Mouse (Mus musculus) myocyte (in vitro differentiated cells): ENCODE data around the gene Gm13287. TPM values are rescaled to one million over a fixed set of nuclear protein-coding genes. Genes with fewer than 3 reads are reported as not detected.
"Not testable (repeated sequence)": the region's sequence is repeated elsewhere in the genome, so short reads cannot be mapped to it uniquely, and the experiment has no call there.

Source experiments
- H3K27me3 ChIP-seq: one replicate; pipeline ENCODE4 v1.6.1; 2011; ENCODE audit not compliant: control insufficient read depth, insufficient read depth, insufficient read length
- H3K36me3 ChIP-seq: one replicate; pipeline ENCODE4 v1.6.1; 2011; ENCODE audit not compliant: control insufficient read depth, insufficient read depth
- H3K4me2 ChIP-seq: one replicate; pipeline ENCODE4 v1.6.1; 2011; ENCODE audit warnings: low read depth, control low read depth
- H3K4me3 ChIP-seq: one replicate; pipeline ENCODE4 v1.5.1; 2011; ENCODE audit warnings: mild to moderate bottlenecking, control low read depth, moderate library complexity
- H3K79me2 ChIP-seq: one replicate; pipeline ENCODE4 v1.6.1; 2011; ENCODE audit not compliant: control insufficient read depth, insufficient read depth
- H3ac ChIP-seq: one replicate; pipeline ENCODE4 v1.6.1; 2011; ENCODE audit not compliant: control insufficient read depth, insufficient read length
- polyA plus RNA-seq: library from polyadenylated mRNA; unstranded; fragments of >200 nt; fragmentation: generic; extraction: Trizol; gene quantifications from one replicate; pipeline ENCODE4 v1.2.1, GENCODE M21; 2012; ENCODE audit warnings: missing spikeins

The Gm13287 gene
- polyA plus RNA-seq: 0.35 TPM

DNA sequence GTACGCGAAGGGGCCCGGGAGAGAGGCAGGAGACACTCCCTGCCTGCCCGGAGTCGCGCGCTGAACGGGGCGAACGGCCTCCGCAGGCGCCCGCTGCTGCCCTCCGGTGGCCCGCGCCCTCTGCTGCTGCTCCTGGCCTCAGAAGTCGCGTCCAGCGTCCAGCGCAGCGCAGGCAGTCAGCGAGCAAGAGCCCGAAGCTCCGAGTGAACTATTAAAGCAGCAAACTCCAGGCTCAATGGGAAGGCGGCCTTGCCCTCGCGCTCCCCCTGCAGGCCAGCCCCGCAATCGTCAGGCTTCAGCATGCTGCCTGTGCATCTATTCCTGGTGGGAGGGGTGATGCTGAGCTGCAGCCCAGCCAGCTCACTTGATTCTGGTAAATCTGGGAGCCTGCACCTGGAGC lies at the start of gene Gm13287:
Gene Gm13287, plus strand, starts transcription at position 301 of the 400 bp plus-strand sequence.
- not testable (repeated sequence) for H3K4me3 ChIP-seq, H3K79me2 ChIP-seq, H3K4me2 ChIP-seq, H3ac ChIP-seq, H3K36me3 ChIP-seq, H3K27me3 ChIP-seq

DNA sequence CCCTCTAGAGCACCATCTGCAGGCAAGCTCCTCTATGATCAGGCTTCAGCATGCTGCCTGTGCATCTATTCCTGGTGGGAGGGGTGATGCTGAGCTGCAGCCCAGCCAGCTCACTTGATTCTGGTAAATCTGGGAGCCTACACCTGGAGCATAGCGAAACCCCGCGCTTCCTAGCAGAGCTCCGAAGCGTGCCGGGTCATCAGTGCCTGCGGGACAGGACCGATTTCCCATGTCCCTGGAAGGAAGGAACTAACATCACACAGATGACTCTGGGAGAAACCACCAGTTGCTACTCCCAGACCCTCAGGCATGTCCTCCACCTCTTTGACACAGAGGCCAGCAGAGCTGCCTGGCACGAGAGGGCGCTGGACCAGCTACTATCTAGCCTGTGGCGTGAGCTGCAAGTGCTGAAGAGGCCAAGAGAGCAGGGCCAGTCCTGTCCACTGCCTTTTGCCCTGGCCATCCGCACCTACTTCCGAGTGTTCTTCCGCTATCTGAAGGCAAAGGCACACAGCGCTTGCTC lies 48.2 kb upstream of the Gm13287 start, which contains the start of gene Gm13271:
Gene Gm13271, plus strand, starts transcription at position 51 of the 523 bp plus-strand sequence.
- H3K36me3 ChIP-seq, H3K4me2 ChIP-seq, H3K4me3 ChIP-seq, H3K27me3 ChIP-seq, H3ac ChIP-seq, H3K79me2 ChIP-seq: not testable (repeated sequence)

DNA sequence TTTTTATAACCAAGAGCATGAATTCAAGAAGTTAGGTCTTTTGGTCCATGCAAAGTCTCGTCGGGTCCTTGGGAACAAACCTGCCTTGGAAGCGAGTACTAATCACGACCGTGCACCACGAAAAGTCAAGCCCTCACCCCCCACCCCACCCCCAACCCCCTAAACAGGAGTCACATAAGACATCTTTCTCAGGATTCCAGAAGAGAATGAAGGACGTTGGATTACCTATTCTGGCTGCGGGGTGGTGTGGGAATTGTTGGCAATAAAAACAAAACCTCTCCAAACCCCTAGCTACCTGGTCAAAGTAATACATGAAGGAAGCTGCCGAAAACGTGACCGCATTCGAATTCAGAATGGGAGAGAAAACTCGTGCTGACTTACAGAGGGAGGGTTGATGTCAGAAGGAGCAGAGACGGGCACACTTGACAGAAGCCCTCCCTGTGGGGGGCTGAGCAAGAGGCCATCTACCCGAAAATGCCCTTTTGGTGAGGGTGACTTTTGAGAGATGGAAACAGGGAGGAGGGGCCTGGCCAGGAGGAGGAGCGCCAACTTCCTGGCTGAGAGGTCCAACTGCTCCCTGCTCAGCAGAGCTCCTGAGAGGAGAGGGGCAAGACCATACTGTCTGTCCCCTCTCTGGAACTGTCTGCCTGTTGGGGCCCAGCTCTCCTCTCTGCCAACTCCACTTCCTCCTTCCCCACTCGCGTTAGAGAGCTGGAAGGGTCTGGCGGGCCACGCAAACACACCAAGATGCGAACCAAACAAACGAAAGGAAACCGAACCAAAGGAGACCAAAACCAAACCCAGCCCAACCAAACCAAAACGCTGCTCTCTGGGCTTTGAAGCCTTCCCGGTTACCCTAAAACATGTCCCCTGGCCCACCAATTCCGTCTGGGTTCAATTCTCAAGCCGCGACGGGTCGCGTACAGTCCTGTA lies 46.2 kb upstream of the Gm13287 start:
- not testable (repeated sequence) for H3K4me3 ChIP-seq, H3K36me3 ChIP-seq, H3K27me3 ChIP-seq, H3ac ChIP-seq, H3K79me2 ChIP-seq
- H3K4me2 ChIP-seq: peak overlapping the region; percentile 55

DNA sequence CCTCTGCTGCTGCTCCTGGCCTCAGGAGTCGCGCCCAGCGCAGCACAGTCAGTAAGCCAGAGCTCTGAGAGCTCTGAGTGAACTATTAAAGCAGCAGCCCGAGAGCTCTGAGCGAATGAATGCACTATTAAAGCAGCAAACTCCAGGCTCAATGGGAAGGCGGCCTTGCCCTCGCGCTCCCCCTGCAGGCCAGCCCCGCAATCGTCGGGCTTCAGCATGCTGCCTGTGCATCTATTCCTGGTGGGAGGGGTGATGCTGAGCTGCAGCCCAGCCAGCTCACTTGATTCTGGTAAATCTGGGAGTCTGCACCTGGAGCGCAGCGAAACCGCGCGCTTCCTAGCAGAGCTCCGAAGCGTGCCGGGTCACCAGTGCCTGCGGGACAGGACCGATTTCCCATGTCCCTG lies 45.4 kb upstream of the Gm13287 start:
- H3K4me3 ChIP-seq, H3K36me3 ChIP-seq, H3K4me2 ChIP-seq, H3K27me3 ChIP-seq, H3ac ChIP-seq, H3K79me2 ChIP-seq: not testable (repeated sequence)

DNA sequence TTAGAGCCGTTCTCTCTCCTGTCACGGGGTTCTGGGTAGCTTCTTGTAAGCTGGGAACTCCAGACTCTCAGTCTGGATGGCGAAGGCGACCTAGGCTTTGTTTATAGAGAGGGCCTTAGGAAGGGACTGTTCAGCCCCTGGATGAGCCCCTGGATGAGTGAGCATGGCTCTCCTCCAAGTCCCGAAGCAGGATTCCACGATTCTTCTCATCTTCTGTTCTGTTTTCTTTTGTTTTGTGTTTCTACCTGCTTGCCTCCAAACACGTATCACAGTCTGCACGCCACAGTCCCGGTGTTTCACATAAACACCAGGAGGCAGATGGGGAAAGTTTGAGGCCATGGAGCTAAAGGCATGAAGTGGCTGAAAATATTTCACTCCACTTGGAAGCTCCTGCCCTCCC lies 44.3 kb upstream of the Gm13287 start:
- not testable (repeated sequence) for H3ac ChIP-seq, H3K4me2 ChIP-seq, H3K4me3 ChIP-seq, H3K27me3 ChIP-seq, H3K79me2 ChIP-seq, H3K36me3 ChIP-seq

DNA sequence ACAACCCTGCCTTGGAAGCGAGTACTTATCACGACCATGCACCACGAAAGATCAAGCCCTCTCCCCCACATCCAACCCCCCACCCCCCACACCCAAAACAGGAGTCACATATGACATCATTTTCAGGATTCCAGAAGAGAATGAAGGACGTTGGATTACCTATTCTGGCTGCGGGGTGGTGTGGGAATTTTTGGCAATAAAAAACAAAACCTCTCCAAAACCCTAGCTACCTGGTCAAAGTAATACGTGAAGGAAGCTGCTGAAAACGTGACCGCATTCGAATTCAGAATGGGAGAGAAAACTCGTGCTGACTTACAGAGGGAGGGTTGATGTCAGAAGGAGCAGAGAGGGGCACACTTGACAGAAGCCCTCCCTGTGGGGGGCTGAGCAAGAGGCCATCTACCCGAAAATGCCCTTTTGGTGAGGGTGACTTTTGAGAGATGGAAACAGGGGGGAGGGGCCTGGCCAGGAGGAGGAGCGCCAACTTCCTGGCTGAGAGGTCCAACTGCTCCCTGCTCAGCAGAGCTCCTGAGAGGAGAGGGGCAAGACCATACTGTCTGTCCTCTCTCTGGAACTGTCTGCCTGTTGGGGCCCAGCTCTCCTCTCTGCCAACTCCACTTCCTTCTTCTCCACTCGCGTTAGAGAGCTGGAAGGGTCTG lies 43.3 kb upstream of the Gm13287 start, which contains the start of gene Gm13283:
Gene Gm13283, plus strand, starts transcription at position 510 of the 659 bp plus-strand sequence.
- not testable (repeated sequence) for H3K36me3 ChIP-seq, H3K79me2 ChIP-seq, H3K27me3 ChIP-seq, H3K4me3 ChIP-seq, H3ac ChIP-seq
- peak within 1 kb of the TSS; percentile 47 for H3K4me2 ChIP-seq

DNA sequence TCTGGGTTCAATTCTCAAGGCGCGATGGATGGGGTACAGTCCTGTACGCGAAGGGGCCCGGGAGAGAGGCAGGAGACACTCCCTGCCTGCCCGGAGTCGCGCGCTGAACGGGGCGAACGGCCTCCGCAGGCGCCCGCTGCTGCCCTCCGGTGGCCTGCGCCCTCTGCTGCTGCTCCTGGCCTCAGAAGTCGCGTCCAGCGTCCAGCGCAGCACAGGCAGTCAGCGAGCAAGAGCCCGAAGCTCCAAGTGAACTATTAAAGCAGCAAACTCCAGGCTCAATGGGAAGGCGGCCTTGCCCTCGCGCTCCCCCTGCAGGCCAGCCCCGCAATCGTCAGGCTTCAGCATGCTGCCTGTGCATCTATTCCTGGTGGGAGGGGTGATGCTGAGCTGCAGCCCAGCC lies 42.6 kb upstream of the Gm13287 start:
- not testable (repeated sequence) for H3K36me3 ChIP-seq, H3ac ChIP-seq, H3K4me3 ChIP-seq, H3K27me3 ChIP-seq, H3K79me2 ChIP-seq, H3K4me2 ChIP-seq

DNA sequence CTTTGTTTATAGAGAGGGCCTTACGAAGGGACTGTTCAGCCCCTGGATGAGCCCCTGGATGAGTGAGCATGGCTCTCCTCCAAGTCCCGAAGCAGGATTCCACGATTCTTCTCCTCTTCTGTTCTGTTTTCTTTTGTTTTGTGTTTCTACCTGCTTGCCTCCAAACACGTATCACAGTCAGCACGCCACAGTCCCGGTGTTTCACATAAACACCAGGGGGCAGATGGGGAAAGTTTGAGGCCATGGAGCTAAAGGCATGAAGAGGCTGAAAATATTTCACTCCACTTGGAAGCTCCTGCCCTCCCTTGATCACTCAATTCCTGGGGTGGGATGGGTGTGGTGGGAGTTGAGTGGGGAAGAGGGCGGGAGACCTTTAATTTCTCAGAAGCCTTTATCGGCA lies 41.3 kb upstream of the Gm13287 start:
- not testable (repeated sequence) for H3K36me3 ChIP-seq, H3K27me3 ChIP-seq, H3K79me2 ChIP-seq, H3K4me3 ChIP-seq, H3ac ChIP-seq, H3K4me2 ChIP-seq

DNA sequence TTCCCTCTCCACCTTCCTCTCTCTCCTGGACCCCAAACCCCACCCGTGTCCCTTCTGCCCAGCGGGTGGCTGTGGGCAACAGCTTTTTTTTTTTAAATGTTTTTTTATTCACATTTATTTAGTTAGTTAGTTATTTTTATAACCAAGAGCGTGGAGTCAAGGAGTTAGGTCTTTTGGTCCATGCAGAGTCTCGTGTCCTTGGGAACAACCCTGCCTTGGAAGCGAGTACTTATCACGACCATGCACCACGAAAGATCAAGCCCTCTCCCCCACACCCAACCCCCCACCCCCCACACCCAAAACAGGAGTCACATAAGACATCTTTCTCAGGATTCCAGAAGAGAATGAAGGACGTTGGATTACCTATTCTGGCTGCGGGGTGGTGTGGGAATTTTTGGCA lies 40.7 kb upstream of the Gm13287 start:
- H3K4me2 ChIP-seq, H3ac ChIP-seq, H3K79me2 ChIP-seq, H3K4me3 ChIP-seq, H3K27me3 ChIP-seq, H3K36me3 ChIP-seq: not testable (repeated sequence)

DNA sequence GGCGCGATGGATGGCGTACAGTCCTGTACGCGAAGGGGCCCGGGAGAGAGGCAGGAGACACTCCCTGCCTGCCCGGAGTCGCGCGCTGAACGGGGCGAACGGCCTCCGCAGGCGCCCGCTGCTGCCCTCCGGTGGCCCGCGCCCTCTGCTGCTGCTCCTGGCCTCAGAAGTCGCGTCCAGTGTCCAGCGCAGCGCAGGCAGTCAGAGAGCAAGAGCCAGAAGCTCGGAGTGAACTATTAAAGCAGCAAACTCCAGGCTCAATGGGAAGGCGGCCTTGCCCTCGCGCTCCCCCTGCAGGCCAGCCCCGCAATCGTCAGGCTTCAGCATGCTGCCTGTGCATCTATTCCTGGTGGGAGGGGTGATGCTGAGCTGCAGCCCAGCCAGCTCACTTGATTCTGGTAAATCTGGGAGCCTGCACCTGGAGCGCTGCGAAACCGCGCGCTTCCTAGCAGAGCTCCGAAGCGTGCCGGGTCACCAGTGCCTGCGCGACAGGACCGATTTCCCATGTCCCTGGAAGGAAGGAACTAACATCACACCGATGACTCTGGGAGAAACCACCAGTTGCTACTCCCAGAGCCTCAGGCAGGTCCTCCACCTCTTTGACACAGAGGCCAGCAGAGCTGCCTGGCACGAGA lies 39.6 kb upstream of the Gm13287 start:
- not testable (repeated sequence) for H3K79me2 ChIP-seq, H3K4me2 ChIP-seq, H3K4me3 ChIP-seq, H3ac ChIP-seq, H3K36me3 ChIP-seq, H3K27me3 ChIP-seq

DNA sequence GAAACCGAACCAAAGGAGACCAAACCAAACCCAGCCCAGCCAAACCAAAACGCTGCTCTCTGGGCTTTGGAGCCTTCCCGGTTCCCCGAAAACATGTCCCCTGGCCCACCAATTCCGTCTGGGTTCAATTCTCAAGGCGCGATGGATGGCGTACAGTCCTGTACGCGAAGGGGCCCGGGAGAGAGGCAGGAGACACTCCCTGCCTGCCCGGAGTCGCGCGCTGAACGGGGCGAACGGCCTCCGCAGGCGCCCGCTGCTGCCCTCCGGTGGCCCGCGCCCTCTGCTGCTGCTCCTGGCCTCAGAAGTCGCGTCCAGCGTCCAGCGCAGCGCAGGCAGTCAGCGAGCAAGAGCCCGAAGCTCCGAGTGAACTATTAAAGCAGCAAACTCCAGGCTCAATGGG lies 29.5 kb upstream of the Gm13287 start, which contains the start of gene Gm13290:
Gene Gm13290, plus strand, starts transcription at position 301 of the 400 bp plus-strand sequence.
- H3K36me3 ChIP-seq, H3K79me2 ChIP-seq, H3K4me2 ChIP-seq: not testable (repeated sequence)

DNA sequence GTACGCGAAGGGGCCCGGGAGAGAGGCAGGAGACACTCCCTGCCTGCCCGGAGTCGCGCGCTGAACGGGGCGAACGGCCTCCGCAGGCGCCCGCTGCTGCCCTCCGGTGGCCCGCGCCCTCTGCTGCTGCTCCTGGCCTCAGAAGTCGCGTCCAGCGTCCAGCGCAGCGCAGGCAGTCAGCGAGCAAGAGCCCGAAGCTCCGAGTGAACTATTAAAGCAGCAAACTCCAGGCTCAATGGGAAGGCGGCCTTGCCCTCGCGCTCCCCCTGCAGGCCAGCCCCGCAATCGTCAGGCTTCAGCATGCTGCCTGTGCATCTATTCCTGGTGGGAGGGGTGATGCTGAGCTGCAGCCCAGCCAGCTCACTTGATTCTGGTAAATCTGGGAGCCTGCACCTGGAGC lies 26.4 kb upstream of the Gm13287 start, which contains the start of gene Gm13289:
Gene Gm13289, plus strand, starts transcription at position 301 of the 400 bp plus-strand sequence.
- not testable (repeated sequence) for H3K4me3 ChIP-seq, H3K27me3 ChIP-seq, H3K36me3 ChIP-seq, H3K79me2 ChIP-seq, H3K4me2 ChIP-seq, H3ac ChIP-seq

More for the DNA sequence above, 29.5 kb upstream of the Gm13287 start, which contains the start of gene Gm13290:
- H3K4me3 ChIP-seq, H3K27me3 ChIP-seq, H3ac ChIP-seq: not testable (repeated sequence)
